Mouse (Mus musculus): Measurements from ENCODE around the gene Cbarp.

The Cbarp gene

DNA sequence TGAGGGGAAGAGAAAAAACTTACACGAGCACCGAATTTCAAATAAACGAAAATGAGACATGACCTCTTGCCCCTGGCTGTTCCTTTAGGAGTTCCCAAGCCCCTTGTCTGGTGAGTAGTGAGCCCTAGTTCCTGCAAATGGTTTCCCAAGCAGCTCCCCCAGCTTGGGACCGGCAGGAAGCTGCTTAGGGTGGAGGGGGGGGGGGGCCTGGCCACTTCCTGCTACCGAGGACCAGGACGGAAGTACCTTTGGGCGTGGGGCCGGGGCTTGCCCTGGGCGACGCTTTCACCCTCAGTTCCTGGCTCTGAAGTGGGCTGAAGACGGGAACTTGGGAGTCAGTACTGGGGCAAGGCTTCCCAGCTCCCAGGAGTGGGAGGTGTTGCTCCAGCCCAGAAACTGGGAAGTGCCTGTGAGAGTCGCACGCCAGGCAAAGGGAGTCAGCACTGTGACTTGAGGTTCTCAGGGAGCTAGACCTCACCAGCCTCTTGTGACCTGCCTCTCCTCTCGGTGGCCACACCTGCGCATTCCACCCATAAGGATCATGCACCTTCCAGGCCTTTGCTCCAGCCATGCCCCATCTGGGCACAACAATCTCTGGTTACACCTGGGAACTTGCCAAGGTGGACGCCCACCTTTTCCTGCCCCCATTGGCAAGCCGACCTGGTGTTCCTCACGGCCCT lies 17.8 kb upstream of the Cbarp start:
- no peak for ATAC-seq (ENCODE audit: insufficient number of reproducible peaks, low FRiP score, low TSS enrichment)

DNA sequence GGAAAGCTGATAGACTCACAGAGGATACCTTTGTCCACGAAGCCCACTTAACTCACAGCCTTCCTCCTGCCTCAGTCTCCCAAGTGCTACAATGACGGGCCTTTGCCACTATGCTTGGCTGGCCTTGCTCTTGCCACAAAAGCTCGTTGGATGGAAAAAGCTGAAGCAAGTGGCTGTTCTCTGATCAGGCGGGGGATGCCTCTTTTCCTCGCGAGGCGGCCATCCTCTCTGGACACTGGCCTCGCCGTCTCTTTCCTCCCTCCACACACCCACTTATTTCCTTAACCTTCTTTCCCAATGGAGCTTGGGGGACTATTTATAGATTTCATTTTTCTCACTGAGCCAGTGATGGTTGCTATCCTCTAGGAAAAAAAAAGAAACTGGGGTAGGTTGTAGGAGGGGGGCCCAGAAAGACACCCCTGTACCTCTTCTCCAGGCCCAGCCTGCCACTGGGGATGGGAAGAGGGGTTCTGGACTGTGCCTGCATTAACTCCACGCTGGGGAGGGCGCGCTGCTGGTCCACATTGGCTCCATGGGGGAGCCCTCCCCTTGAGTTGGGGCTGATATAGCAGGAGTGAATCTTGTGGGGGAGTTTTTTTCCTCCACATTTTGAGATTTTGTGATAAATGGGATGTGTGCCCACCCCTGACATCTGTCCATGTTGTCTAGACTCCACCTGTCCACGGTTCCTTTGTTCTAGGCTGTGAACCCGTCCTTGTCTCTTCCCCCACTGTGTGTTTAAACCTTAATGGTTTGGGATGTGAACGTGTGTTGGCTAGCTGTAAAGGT lies 16.7 kb upstream of the Cbarp start:
- no peak for ATAC-seq (ENCODE audit: insufficient number of reproducible peaks, low FRiP score, low TSS enrichment)

DNA sequence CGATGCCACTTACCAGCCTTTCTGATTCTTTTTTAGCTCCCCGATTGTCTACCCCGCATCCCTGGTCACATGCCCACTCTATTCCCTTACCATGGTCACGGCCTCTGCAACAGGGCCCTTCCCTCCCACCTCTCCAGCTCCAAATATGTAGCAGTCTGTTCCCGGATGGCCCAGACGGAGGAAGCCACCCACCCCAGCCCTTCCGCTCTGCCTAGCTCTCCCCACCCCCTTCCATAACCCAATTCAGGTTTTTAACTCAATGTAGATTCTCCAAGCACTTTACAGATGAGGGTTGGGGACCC lies 16.1 kb upstream of the Cbarp start:
- ATAC-seq (ENCODE audit: insufficient number of reproducible peaks, low FRiP score, low TSS enrichment): no peak

DNA sequence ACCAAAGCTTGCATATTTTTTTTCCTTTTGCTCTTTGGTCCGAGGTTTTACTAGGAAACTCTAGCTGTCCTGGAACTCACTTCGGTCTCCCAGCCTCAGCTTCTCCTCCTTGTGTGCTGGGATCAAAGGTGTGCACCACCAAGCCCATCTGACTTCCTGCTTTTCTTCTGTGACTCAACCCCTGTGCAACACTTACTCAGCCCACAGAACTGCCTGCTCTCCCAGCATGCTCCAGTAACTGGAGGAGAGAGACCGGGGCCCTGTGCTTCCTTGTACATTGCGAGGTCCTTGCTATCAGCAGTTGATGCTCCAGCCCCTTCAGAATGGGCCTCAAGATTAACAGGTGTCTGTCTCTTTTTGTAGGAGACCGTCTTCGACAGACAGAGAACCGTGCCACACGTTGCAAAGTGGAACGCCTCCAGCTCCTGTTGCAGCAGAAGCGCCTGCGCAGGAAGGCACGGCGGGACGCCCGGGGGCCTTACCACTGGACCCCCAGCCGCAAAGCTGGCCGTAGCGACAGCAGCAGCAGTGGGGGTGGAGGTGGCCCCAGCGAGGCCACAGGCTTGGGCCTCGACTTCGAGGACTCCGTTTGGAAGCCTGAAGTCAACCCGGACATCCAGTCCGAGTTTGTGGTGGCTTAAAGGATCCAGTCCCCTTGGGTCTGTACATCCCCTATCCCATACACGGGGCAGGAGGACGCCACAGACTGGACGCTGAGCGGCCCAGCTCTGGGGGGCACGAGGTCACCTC lies 15.5 kb upstream of the Cbarp start:
- ATAC-seq (ENCODE audit: insufficient number of reproducible peaks, low FRiP score, low TSS enrichment): no peak

- no peak for ATAC-seq (ENCODE audit: insufficient number of reproducible peaks, low FRiP score, low TSS enrichment)
Observed at GRCm38 (mm10) chr10:80155277-80155676, 14.6 kb upstream of the Cbarp start.

DNA sequence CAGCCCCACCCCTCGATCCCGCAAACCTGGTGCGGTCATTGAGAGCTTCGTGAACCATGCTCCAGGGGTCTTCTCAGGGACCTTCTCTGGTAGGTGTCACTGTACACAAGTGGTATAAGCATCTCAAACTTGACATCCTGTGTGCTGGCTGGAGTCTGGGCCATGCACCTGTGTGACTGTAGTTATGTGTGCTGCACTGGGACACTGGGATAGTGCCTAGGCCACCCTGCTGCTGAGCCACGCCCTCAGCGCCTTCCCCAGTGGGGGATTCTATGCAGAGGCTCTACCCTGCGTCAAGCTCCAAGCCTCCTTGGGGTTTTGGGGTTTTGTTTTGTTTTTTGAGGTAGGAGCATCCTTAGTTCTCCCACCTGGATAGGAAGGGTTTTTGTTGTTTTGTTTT lies 13.7 kb upstream of the Cbarp start:
- no peak for ATAC-seq (ENCODE audit: insufficient number of reproducible peaks, low FRiP score, low TSS enrichment)

DNA sequence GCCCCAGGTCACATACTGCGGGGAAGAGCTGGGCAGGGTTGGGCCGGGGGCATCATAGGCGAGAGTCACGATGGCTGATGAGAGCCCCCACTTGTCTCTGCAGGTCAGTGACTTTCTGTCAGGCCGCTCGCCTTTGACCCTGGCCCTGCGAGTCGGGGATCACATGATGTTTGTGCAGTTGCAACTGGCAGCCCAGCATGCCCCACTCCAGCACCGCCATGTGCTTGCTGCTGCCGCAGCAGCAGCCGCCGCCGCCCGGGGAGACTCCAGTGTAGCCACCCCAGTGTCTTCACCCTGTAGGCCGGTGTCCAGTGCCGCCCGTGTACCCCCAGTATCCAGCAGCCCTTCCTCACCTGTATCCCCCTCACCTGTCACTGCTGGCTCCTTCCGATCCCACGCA lies 13.1 kb upstream of the Cbarp start:
- no peak for ATAC-seq (ENCODE audit: insufficient number of reproducible peaks, low FRiP score, low TSS enrichment)

DNA sequence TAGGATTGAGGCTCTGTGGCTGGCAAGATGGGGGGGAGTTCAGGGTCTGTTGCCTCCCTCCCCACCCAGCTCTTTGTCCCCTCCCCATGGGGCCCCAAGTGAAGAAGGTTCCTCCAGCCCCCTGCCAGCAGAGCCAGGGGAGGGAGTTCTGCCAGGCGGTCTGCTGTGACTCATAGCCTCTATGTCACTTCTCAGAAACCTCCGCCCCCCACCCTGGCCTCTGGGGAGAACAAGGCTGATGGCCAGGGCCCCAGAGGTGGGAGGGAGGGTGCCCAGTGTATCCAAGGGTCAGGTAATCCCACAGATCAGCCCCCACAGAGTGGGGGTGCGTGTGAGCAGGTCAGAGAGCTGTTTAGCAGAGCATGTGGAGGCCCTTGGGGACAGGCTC lies 12.2 kb upstream of the Cbarp start:
- ATAC-seq (ENCODE audit: insufficient number of reproducible peaks, low FRiP score, low TSS enrichment): no peak

DNA sequence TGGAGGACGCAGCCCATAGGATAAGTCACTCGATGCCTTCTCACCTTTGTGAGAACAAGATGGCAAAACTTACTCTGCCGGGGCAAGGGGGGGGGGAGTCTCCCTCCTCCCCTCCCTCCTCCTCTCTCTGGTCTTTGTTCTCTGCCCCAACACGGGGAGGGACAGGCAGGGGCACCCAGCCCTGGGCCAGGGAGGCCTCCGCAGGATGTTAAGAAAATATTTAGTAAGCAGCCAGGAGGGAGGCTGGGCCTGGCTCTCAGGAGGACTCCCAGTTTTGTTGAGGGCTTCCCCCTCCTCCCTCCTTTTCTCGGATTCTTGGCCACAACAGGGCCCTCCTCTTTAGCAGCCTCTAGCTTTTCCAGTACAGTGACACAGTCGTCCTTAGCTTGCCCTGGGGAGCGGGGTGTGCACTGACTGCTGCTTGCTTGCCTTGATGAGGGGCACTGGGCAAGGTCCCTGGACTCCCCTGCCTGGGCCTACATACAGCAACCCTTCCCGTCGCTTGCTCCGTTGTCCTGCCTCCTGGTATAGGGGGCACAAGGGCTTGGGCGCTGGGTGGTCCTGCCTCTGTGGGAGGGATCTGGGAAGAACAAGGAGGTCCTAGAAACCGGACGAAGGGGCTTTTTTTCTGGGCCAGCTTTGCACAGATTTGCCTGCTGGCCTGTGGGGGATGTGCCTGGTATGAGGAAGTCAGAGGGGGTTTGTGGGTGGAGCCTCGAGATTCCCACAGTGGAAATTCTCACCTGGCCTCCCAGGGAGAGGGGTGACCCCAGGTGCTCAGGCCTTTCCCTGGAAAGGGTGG lies 11.6 kb upstream of the Cbarp start:
- no peak for ATAC-seq (ENCODE audit: insufficient number of reproducible peaks, low FRiP score, low TSS enrichment)

DNA sequence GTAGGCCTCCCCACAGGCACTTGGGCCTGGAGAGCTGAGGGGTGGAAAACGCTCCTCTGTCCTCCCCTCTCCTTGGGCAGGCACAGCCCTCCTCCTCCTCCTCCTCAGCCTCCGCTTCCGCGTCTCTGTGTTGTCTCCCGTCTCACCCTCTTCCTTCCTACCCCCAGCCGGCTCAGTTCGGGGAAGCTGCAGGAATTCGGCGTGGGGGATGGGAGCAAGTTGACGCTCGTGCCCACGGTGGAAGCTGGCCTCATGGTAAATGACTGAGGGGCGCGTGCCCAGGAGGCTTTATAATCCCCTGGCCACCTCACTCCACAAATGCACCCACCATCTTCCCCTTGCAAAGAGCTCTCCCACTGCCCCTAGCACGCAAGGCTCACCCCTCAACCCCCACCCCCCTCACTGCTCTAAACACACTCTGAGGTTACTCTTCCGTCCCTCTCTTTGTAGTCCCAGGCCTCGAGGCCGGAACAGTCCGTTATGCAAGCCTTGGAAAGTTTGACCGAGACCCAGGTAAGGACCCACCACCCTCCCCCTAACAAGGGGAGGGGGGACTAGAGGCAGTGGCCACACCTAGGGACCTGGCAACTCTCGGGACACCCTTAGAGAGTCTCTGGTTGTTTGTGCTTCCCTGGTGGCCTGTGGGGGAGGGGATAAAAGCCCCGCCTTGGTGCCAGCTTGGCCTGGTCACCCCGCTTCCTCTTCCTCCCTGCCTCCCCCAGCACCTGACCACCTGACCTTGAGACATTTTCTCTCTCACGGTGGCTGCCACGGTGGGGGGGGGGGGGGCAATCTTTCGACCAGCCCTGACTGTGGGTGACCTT lies 10.8 kb upstream of the Cbarp start:
- ATAC-seq (ENCODE audit: insufficient number of reproducible peaks, low FRiP score, low TSS enrichment): no peak

DNA sequence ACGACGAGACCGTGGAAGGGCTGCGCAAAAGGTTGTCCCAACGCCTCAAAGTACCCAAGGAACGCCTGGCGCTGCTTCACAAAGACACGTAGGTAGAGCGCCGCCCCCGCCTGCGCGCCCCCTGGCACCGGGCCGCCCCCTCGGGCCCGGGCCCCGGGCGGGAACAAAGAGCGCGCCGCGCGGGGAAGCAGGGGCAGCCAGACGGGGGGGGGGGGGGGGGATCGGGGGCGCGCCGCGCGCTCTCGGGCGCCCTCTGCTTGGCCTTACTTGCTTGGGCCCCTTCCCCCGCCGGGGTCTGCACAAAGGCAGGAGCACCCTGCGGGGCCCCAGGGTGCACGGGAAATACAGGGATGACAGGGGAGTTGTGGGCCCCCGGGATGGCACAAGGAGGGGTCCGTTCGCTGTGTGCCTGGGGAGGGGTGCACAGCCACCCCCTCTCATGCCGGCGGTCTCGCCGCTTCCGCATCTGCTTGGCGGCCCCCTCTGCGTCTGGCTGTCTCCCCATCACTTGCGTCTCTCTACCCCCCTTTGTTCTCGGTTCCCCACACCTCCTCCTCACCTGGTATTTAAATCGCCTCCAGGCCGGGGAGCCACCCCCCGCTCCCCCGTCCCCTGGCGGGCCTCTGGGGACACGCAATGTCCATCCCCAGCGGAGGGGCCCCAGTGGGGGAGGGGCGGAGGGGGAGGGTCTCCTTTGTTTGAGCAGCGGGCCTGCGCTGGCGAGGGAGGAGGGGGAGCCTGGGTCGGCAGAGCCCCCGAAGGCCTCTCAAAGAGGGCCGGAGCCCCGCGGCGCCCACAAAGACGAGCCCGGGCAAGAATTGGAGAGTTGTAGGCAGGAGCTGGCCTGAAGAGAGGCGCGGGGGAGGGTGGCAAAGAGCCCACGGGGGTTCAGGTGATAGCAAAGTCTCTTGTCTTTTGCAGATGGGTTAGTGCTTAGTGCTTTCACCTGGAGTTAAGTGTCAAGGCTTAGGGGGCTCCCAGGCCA lies 9.9 kb upstream of the Cbarp start:
- ATAC-seq (ENCODE audit: insufficient number of reproducible peaks, low FRiP score, low TSS enrichment): no peak

GRCm38 (mm10) chr10:80149291-80150225 lies 8.9 kb upstream of the Cbarp start:
- peak; percentile 39; the same call in 1 of the 2 replicates for ATAC-seq (ENCODE audit: insufficient number of reproducible peaks, low FRiP score, low TSS enrichment)

DNA sequence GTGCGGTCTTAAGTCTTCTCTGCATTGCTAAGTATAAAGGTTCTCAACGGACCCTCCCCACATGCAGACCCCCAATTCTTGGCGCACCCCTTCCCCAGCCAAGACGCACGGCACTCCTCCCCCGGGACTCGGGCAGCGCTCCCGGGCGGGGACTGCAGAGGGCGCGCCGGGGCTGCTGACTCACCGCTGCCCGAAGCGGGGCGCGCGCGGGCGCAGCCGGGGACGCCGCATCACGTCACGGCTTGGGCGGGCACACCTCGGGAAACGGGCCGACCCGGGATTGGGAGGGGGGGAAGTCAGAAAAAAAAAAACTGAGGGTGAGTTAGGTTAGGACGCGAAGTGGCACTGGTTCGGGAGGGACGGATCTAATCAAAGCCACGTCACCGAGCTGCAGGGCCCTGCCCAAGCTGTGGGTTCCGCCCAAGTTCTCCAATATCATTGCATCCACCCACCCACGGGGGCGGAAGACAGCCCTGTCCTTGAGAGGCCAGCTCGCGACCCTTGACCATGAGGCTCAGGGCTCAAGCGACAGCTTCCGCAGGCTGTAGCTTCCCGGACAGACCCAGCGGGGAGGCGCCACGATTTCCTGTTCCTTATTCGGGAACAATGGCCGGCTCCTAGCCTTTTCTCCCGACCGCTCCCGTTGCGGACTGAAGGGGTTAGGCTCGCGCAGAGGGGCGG lies 8.1 kb upstream of the Cbarp start:
- peak; percentile 9; the same call in 1 of the 2 replicates for ATAC-seq (ENCODE audit: insufficient number of reproducible peaks, low FRiP score, low TSS enrichment)

- ATAC-seq (ENCODE audit: insufficient number of reproducible peaks, low FRiP score, low TSS enrichment): no peak
Observed at GRCm38 (mm10) chr10:80147719-80148601, 7.3 kb upstream of the Cbarp start, which contains the start of gene Midn. Gene Midn, plus strand, starts transcription at chr10:80148272.

DNA sequence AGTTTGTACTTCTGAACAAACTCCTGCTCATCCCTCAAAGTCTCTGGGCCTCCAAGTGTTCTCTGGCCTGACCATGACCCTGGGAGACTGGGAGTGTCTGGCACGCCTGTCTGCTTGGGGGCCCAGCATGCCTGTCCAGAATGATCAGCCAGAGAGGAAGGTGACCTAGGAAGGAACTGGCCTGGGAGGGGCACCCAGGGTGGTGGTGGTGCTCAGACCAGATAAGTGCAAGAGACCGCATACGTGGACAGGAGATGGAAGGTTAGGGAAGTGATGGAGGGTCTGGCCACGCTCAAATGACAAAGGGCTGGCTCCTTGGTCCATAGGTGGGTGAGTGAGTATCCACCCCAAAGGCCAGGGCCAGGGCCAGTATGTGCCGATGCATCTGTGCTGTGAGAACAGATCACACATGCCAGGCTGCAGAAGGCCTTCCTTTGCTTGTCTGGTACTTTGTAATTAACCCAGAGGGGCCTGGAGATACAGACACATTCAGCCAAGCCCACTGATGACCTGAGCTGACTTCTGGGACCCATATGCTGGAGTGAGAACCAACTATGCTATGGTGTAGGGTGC lies 6.6 kb upstream of the Cbarp start:
- no peak for ATAC-seq (ENCODE audit: insufficient number of reproducible peaks, low FRiP score, low TSS enrichment)

DNA sequence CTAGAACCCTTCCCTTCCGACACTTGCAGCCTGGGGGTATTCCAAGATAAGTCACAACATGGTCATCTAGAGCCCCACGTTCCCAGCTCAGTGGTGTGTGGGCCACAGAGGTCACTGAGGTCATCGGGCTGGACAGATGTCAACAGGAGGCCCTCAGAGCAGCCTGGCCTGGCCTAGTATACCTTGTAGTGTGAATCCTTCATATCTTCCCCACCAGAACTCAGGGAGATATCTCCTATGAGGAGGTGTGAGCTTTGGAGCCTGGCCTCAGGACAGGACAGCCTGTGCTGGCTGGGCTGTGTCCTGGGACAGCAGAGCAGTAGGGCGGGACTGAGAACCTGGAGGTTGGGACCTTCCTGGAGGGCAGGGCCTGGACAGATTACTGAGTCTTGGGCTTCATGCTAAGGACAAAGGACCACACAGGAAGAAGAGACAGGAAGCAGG lies 6.0 kb upstream of the Cbarp start:
- ATAC-seq (ENCODE audit: insufficient number of reproducible peaks, low FRiP score, low TSS enrichment): no peak

Measured in cerebellum, adult (tissue).